8 mouse cellular contexts compared by ENCODE assay signal in the genomic region with DNA sequence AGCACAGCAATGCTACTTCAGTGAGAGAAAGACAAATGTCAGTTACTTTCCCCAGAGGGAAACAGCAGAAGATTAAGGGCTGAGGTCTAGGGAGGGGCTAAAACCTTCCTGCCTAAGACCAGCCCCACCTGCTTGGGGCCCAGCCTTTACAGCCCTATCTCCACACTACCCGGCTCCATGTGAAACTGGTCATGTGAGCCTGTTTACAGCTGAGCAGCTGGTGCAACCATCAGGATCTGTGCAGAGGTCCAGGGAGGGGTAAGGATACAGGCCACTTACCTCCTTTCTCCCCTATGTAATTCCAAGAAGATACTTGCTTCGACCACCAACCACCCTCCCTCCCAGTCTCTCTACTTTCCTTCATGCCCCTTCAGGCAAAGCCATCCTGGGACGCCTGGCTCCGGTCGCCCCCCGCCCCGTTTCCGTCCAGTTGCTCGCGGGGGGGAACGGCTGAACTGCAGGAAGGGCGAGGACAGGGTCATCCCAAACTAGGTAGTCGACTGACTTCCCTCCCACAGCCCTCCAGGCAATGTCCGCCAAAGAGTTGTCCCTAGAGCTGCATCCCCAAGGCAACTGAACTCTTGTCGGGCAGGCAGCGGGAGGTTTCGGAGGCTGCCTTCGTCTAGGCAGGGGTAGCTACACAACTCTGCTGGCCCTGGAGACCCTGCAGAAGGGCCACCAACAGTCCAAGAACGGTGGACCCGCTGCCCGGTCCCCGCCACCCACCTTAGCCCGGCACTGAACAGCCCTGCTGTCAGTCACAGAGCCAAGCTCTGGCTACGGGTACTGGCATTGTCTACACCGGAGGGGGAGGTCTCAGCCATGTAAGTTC. TPM values are rescaled to one million over a fixed set of nuclear protein-coding genes. Genes with fewer than 3 reads are reported as not detected.
A peak's percentile ranks its signal among the peaks of the same experiment; 100 is the strongest.
DNase-seq lines count a peak whose midpoint lies in the region; ATAC-seq lines count a peak whose summit lies in the region.

No protein-coding gene starts in this region.

- peak overlapping the region; percentile 63 for H3K9ac ChIP-seq in lung, embryonic 15.5 days

- peak; percentile 63 for ATAC-seq in lung, embryonic 15.5 days (ENCODE audit: borderline replicate concordance, extremely low read depth, low FRiP score, low TSS enrichment)
- peak; percentile 59 for ATAC-seq in neutrophil, adult 5-6 weeks (ENCODE audit: extremely low read depth, insufficient number of reproducible peaks, low FRiP score, poor library complexity, severe bottlenecking)

- H3K4me1 ChIP-seq in lung, embryonic 15.5 days, result no peaks in the 10 kb centered on the region; the same call in 1 of the 2 replicates

- H3K4me2 ChIP-seq in lung, embryonic 15.5 days, result peak overlapping the region; percentile 62

- peak overlapping the region; percentile 58 for H3K4me3 ChIP-seq in lung, embryonic 15.5 days

- DNase-seq in CD4-positive helper T cell, adult 2 months (ENCODE audit: low read depth, low spot score), result peak; percentile 33
- peak; percentile 16 to 64 for DNase-seq in adrenal gland, adult (ENCODE audit: inconsistent age in 2 of 2, low spot score in 1 of 2)
- DNase-seq in embryo, embryonic 11 days, result peak; percentile 54
- peak; percentile 42 for DNase-seq in heart, adult 8-10 months (ENCODE audit: low spot score)
- peak; percentile 14 for DNase-seq in kidney, adult 18-20 months
- peak; percentile 30 to 40 for DNase-seq in thymus, postnatal 36 days

- no peaks in the 10 kb centered on the region for H3K27me3 ChIP-seq in lung, embryonic 15.5 days

- H3K36me3 ChIP-seq in lung, embryonic 15.5 days, result no peaks in the 10 kb centered on the region

- no peaks in the 10 kb centered on the region for H3K9me3 ChIP-seq in lung, embryonic 15.5 days

- peak overlapping the region; percentile 78 for H3K27ac ChIP-seq in lung, embryonic 15.5 days

- 17% methylated on average over 25 of the region's 25 CpGs for WGBS in lung, embryonic 15.5 days

RNA-seq across cellular contexts. Expression of gene Mospd1, which starts 0.6 kb away (rescaled TPM):
- 10 to 100 TPM; 33.2 to 39.2 (median 37.2) TPM for total RNA-seq in heart, adult 8-10 months (2022)
- polyA plus RNA-seq in lung, embryonic 15.5 days (2015; fragmentation: Nextera tagmentation; extraction: Ambion mirVana), result 40.7 and 45.3 TPM in 2 replicates
- total RNA-seq in neutrophil, adult 5-6 weeks (2017), result 21.1 and 22.2 TPM in 2 replicates

Comparison
In these comparisons a context has a peak if more than half of its experiments do, and no peak if none do; other contexts are left out.
1. Peak in every context shown above with its lines: DNase-seq, ATAC-seq, H3K4me3 ChIP-seq and H3K27ac ChIP-seq.